Mouse (Mus musculus) WW6 (cell line): Measurements from ENCODE around the gene Dhodh.
A peak's percentile ranks its signal among the peaks of the same experiment; 100 is the strongest.

Experiments used
- DNase-seq: peaks from one replicate; pipeline ENCODE4 v3.0.0-alpha.2; 2013; ENCODE audit warnings: low read depth, low spot score

Dhodh gene

DNA sequence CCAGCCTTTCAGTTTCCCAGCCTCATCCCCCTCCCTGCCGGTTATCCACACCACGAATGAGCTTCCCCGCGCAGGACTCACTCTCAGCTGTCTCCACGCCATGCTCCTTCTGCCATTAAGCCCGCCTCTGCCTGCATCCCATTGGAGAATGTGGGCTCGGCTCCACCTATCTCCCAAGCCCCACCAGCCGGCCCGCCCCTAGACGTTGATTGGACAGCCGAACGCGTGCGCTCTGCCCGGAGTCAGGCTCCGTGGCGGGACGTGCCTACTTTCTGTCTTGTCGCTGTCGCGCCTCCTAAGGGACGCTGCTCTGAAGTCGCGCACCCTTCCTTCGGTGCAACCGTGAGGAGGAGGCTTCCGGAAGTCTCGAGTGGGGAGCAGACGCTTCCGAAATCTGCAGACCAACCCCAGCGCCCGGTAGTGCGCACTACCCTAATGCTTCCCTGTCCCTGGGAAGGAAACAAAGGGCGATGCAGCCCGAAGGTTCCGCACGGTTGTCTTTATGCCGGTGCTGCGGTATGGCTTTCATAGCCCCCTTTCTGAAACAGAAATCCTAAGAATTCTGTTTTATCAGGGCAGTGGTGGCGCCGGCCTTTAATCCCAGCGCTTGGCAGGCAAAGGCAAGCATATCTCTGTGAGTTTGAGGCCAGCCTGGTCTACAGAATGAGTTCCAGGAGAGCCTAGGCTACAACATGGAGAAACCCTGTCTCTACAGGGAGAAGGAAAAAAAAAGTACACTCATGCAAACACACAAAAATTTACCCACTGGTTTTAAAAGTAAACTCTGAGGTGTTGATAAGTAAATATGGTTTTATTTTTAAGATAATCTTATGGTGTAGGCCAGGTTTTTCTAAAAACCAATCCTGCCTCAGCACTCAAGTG, at the start of gene Dhodh:
TSS of gene Dhodh (minus strand) at position 403 of the 882 bp plus-strand sequence.
- DNase-seq, result peak; percentile 93

DNA sequence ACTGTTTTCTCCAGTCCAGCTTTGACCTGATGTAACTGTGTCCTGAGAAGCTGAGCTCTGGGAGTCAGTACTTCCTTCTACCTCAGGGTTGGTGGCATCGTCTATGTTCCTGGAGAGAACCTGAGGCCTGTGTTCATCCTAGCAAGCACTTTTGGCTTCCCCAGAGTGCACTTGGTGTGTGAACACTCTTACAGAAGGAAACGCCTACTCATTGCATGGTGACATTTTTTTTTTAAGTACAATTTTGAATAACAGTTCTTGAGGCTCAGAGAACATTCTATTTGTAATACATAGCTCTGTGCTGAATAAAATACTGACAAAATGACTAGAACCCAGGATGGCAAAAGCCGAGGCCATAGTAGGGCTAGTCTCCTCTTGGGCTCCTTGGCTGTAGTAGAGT, 48.4 kb upstream of the Dhodh start:
- no peak for DNase-seq

DNA sequence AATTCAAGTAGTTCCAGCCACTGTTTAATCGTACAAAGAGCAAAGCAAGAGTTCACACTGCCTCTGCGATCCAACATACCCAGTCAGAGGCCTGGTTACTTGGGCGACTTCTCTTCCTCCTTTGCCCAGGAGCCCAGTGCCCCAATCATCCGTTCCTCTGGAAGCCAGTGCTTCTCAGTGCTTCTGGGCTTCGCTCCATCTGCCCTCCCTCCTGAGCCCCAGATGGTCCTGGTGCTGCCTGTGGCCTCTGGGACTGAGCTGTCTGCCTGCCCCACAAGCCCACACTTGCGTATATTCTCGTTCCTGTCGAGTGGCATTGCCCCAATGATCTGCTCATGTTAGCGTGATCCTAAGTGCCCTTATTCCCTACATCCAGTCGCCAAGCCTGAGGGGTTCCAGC, 42.3 kb upstream of the Dhodh start:
- no peak for DNase-seq

DNA sequence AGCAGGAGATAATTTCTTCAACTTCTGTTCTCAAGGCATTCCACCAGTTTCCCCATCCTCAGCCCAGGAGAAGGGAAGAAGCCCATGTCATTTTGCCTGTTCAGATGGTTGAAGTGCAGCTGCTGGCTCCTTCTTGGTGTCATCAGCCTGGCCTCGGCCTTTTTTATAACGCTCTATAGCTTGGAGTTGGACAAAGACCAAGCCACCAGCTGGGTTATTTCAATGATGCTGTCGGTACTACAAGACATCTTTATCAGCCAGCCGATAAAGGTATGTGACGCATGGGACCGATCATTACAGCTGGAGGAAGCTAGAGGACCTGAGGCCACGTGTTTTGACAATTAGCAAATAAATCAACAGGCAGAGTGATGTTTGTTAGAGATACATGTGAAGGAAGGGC, 40.0 kb upstream of the Dhodh start:
- DNase-seq, result no peak

DNA sequence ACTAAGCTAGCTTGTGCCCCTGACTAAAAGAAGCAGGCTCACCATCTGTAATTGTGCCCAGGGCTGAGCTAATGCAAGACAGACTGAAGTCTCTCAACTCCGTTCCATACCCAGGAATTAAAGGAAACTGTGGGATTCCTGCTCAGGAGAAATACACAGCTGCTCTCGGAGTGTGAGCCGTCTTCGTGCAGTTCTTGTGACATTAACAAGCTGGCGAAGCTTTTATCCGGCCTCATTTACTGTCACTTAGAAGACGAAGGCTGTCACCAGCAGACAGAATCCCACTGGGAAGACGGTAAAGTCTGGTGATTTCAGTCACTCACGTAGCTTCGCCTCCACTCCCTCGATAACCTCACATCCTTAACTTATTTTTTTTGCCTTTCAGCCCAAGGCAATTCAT, 38.9 kb upstream of the Dhodh start:
- no peak for DNase-seq

DNA sequence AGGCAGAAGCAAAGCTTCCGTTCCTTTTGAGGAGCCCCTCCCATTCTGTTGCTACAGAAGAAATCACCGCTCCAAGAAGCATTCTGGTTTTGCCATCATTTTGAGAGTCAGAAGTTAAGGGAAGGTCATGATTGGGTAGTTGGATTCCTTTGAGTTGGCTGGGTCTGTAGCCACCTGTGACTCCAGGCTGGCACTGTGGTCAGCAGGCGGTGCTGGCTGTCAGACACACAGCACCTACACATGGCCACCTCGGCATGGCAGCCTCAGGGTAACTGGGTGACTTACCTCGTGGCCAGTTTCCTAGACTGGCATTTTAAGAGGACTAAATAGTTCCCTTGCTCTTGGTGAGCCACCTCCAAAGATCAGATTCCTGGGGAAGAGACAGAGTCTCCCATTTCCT, 32.8 kb upstream of the Dhodh start:
- DNase-seq, result no peak

DNA sequence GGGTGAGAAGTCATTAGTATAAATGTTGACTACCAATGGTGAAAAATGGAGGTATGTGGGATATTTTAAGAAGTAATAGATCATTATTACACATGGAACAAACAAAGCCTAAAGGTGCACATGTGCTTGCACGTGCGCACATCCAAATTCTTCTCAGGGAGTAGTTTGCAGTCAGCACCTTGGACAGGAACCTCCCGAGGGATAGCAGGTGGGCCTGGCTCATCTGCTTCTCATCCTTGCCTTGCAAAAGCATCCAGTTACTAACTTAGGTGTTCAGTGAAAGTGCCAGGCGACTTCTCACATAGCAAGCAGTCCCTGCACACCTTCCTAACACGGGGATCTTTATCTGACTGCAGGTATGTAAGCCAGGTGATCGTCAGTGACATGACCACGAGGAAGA, 31.9 kb upstream of the Dhodh start:
- DNase-seq, result no peak

DNA sequence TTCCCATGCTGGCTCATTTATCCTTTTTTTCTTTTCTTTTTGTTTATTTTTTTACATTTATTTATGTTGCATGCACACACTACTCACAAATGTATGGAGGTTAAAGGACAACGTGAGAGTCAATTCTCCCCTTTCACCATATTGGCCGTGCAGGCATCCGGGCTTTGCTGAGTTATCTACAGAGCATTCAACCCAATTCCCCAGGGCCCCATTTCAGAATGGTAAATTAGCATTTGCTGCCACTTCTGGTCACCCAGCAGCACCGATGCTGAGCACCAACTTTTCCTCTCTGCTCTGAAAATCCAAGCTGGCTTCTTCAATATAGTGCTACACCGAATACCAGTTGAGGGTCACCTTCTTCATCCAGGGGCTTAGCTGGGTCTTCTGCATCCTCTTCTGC, 30.4 kb upstream of the Dhodh start:
- DNase-seq, result no peak

DNA sequence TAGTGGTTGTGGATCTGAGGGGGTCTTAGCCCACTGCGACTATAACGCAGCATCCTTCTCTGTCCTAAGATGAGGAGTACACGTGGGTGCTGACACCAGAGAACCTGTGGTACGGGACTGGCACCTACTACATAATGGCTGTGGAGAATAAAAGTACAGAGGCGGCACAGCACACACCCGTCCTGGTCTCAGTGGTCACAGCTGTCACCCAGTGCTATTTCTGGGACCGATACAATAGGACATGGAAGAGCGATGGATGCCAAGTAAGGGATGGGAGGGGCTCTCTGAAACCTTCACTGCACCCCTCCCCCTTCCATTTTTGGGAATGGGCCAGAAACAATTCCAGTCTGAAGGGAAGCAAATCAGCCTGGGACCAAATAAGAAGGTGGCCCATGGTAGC, 26.7 kb upstream of the Dhodh start:
- no peak for DNase-seq

DNA sequence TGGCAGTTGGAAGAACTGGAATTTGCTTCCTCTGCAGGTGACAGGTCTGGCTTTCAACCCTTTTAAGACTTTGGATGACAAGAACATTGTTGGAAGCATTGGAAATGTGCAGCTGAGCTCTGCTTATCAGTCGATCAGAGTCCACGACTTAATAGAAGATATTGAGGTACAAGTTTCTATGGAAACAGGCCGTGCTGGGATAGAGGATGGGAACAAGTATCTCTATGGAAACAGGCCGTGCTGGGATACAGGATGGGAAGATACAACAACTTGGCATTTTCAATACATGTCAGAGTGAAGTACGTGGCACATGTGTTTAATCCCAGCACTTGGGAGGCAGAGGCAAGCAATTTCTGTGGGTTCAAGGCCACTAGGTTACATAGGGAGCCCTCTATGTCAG, 24.0 kb upstream of the Dhodh start:
- no peak for DNase-seq

DNA sequence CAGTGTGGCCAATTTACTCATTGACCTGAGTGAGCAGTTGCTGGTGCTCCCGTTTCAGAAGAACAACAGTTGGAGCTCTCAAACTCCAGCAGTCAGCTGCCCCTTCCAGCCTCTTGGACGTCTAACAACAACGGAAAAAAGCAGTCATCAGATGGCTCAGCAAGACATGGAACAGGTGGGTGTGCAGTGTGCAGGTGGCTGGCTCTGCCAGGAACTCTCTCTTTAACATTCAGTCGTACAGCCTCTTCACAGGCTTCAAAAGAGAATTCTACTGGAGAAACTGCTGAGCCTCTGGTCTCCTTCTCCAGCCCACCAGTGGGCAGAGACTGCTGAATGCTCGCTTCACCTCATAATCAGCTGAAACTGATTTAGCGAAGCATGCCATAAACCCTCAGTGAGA, 20.2 kb upstream of the Dhodh start:
- DNase-seq, result no peak

DNA sequence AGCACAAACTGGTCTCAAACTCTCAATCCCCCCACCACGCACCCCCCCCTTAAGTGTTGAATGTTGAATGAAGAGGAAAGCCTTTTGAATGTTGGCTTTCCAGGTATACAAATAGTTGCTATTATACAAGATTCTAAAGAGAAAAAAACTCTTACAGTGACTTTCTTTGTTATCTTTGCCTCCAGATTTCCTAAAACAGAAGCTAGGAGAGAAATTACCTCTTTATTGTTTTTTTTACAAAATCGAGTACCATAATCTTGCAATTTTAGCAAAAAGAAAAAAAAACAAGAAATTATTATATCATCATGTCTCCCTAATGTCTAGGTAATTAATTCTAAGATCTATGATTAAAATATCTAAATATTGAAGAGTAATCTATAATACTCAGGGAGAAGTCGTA, 7.1 kb upstream of the Dhodh start:
- no peak for DNase-seq

DNA sequence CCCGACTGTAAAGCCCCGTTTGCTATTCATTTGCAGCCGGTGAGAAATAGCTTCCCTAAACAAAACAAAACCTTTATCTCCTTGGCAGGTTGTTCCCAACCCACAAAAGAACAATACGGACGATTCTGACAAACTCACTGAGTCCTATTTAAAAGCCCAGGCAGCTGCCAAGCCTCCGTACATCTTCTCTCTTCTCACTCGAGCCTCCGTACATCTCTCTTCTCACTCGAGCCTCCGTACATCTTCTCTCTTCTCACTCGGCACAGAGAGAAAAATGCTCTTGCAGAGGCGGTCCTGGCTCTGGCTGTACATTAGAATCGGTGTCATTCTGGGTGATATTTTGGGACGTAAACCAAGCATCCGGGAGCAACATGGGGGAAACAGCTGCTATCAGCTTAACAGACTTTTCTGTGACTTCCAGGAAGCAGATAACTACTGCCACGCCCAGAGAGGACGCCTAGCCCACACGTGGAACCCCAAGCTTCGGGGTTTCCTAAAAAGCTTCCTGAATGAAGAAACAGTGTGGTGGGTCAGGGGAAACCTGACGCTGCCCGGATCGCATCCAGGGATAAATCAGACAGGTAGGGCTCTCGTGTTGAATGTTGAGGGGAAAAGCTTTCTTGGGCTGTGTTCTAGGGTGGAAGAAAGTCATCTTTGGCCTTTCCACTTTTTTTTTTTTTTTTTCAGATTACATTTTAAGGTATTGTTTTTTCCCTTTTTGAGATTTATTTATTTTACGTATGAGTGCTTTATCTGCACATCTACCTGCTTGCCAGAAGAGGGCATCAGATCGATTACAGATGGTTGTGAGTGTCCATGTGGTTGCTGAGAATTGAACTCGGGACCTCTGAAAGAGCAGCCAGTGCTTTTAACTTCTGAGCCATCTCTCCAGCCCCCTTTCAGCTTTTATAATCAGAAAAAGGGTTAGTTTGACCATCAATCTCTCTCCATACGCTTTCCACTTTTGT, 6.1 kb upstream of the Dhodh start, which contains the start of gene Pkd1l3:
TSS of gene Pkd1l3 (plus strand) at position 275 of the 968 bp plus-strand sequence.
- no peak for DNase-seq

DNA sequence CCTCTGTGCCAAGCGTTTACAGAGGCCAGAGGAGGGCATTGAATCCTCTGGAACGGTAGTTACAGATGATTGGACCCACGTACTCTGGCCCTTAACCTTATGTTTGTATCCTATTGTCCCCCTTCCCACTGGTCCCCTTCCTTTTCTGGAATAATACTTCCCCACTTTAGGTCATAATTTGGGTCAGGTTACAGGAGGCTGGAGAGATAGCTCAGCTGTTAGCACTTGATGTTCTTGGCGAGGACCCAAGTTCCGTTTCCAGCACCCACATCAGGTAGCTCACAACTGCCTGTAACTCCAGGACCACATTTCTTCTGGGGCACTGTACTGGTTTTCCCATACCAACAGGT, 655 bp upstream of the Dhodh start:
- DNase-seq, result no peak

DNA sequence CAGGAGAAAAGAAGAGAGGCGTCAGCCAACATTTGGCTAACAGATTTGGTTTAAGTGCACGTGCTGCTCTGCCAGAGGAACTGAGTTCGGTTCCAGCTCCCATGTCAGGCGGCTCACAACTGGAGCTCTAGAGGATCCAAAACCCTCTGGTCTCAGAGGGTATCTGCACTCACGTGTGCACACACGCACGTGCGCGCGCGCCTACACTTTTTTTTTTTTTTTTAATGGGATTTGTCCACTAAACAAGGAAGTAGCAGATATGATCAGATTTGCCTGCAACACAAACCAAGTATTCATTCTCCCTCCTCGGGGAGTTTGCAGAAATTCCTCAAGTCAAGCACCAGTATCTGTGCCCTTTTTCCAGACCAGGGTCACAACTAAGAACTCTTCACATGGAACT, 823 bp downstream of the Dhodh start:
- no peak for DNase-seq

DNA sequence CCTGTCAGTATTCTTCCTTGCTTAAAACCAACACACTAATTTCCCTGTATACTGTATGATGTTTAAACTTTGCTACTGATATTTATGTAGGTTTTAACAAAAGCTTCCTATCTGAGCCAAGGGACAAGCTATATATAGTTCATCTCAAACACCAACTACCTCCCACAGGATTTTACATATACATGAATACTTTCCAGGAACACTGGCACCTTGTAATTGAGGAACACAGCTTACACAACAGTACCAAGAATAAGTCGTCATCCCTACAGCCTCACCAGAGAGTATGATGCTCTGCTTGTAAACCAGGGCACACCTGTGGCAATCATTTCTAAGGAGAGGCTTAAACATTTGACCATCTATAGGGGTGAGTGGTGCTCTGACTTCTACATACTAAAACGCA, 1.7 kb downstream of the Dhodh start:
- no peak for DNase-seq

DNA sequence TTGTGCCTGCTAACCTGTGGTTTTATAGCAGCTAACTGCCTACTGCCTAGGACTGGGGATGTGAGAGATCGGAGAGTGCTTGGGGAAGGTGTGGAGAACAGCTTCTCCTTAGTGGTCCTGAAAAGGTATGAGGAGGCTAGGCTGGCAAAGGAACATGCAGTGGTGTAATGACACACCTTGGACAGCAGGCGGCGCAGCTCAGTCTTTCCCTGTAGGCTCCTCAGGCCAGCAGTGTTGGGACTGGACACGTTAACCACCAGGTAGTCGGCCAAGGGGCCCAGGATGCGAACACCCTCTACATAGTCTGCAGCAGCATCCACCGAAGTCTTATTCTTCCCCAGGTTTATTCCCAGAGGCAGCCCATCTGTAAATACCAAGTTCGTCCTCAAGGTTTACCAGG, 12.6 kb downstream of the Dhodh start:
- no peak for DNase-seq

DNA sequence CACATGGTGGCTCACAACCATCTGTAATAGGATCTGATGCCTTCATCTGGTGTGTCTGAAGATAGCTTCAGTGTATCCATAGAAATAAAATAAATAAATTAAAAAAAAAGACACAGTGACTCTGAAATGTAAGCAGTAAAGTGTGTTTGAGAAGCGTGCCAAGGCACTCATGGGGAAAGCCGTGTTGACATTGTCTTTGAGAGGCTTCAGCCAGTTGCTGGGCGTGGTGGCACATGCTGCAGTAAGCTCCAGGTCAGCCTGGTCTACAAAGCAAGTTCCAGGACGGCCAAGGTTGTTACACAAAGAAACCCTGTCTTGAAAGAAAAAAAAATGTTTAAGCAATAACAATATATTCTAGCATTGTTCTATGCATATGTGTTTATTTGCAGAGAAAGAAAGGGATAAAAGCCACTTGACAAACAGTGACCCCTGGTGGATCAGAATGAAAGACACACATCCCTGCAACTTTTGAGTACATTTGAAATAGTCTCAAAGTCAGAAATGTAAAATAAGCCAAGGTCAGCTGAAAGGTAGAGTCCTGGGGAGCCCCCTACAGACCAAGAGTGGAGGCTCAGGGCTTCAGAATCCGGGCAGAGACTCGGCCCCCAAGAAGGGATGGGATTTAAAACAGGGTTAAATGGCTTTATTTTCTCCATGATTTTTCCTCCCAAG, 15.2 kb downstream of the Dhodh start:
- DNase-seq, result no peak

DNA sequence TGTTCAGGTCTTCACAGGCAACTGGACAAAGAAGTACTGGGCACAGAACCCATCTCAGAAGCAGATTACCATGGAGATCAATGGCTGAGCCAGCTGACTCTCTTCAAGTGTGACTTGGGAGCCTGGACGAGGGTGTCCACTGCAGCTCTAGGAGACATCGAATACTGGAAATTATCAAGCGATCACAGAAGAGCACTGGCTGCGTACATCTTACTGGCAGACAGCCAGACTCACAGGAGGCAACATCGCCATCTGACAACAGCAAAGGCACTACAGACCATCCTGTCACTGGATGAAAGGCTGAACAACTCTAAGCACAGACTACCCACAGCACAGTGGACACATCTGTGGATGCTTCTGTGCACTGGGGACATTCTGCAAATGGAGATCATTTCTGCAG, 16.3 kb downstream of the Dhodh start:
- no peak for DNase-seq

DNA sequence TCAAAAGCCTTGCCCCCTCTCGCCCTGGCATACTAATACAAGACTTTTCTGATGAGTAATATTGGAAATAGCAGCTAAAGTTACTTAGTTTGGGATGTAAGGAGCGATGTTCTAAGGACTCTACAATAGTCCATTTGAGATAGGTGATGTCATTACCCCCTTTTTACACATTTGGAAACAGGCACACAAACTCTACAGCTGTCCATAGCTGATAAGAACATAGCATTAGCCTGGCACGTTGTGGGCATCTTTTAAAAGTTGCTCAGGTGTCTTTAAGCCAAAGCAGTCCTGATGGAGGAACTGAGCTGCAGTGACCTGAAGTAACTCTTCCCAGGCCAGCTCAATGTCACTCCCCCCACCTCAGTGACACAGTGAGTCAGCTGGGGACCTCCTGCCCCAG, 17.1 kb downstream of the Dhodh start:
- DNase-seq, result no peak

DNA sequence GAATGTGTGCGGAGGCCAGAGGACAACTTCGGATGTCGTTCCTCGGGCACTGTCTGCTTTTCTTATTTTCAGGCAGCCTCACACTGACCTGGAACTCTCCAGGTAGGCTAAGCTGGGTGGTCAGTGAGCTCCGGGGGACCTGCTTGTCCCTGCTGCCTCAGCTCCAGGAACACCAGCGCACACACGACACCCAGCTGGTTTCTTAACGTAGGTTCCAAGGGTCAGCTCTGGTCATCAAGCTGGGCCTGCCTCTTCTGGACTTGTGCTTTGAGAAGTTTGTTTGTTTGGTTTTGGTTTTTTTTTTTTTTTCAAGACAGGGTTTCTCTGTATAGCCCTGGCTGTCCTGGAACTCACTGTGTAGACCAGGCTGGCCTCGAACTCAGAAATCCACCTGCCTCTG, 17.6 kb downstream of the Dhodh start:
- no peak for DNase-seq

DNA sequence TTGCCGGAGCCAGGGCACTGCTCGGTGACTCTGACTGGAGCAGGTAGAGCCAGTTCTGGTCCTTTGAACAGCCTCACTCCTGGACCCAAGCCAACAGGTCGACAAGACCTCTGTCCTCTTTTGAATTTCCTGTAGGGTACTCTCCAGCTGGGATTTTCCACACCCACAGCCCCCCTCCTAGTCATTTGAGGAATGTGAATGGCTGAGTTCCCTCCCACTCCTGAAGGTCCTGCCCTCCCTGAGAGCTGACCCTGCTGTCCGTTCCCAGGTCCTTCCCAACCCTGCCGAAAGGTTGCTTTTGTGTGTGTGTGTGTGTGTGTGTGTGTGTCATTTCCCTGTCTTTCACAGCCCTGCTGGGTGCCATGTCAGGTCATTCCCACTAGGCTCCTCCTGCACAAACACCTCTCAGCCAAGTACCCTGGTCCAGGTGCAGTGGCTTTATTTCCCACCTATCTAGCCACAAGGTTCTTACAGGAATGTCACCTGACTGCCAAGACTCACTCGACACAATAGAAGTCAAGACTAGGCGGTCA, 21.4 kb downstream of the Dhodh start:
- no peak for DNase-seq
